Mouse (Mus musculus) heart, embryonic 15.5 days (tissue): Measurements from ENCODE around the gene Olfr486. TPM values are rescaled to one million over a fixed set of nuclear protein-coding genes. Genes with fewer than 3 reads are reported as not detected.
"Not testable (repeated sequence)": the region's sequence is repeated elsewhere in the genome, so short reads cannot be mapped to it uniquely, and the experiment has no call there.

ENCODE experiments used
- ATAC-seq: fragments of 200-750 bp; cut with Nextera tagmentation; replicated peaks from 2 replicates; pipeline ENCODE4 v1.8.0; 2017; ENCODE audit warnings: low read depth, moderate TSS enrichment; ENCODE audit not compliant: insufficient number of reproducible peaks, insufficient read depth, low FRiP score
- H3K27ac ChIP-seq: fragments of 300-500 bp; sonication (generic); 2 replicates; pipeline ENCODE4 v1.5.1; 2015; ENCODE audit warnings: mild to moderate bottlenecking, inconsistent platforms
- H3K27me3 ChIP-seq: fragments of 300-500 bp; sonication (generic); 2 replicates; pipeline ENCODE4 v1.6.1; 2015; ENCODE audit warnings: inconsistent platforms
- H3K36me3 ChIP-seq: fragments of 300-500 bp; sonication (generic); 2 replicates; pipeline ENCODE4 v1.6.1; 2015; ENCODE audit warnings: mild to moderate bottlenecking, inconsistent platforms
- H3K4me1 ChIP-seq: fragments of 300-500 bp; sonication (generic); replicated peaks from 2 replicates; pipeline ENCODE4 v1.6.1; 2015; ENCODE audit warnings: inconsistent platforms
- H3K4me2 ChIP-seq: fragments of 300-500 bp; sonication (generic); 2 replicates; pipeline ENCODE4 v1.6.1; 2015; ENCODE audit warnings: inconsistent platforms, mild to moderate bottlenecking, moderate library complexity
- H3K4me3 ChIP-seq: fragments of 300-500 bp; sonication (generic); 2 replicates; pipeline ENCODE4 v1.5.1; 2015; ENCODE audit warnings: mild to moderate bottlenecking, inconsistent platforms
- H3K9ac ChIP-seq: fragments of 300-500 bp; sonication (generic); 2 replicates; pipeline ENCODE4 v1.6.1; 2015; ENCODE audit warnings: mild to moderate bottlenecking, inconsistent platforms
- H3K9me3 ChIP-seq: fragments of 300-500 bp; sonication (generic); replicated peaks from 2 replicates; pipeline ENCODE4 v1.6.1; 2016; ENCODE audit warnings: inconsistent platforms
- WGBS: fragments of 180-500 bp; shearing (Covaris S2); methylation state at CpG from one replicate; pipeline ENCODE4 v1.1.7; 2015; ENCODE audit warnings: mixed read lengths; 5-methylcytosine and 5-hydroxymethylcytosine counted together
- polyA plus RNA-seq: library from polyadenylated mRNA; unstranded; fragments of >200 nt; fragmentation: Nextera tagmentation; extraction: Ambion mirVana; gene quantifications from 2 replicates; pipeline ENCODE4 v1.2.1, GENCODE M21; 2015

Gene Olfr486
- not detected in 2 replicates for polyA plus RNA-seq

- H3K27ac ChIP-seq, H3K36me3 ChIP-seq, H3K4me1 ChIP-seq, H3K27me3 ChIP-seq, H3K9ac ChIP-seq, H3K4me3 ChIP-seq, ATAC-seq, H3K9me3 ChIP-seq, H3K4me2 ChIP-seq: not testable (repeated sequence)
- 68% methylated on average over 1 of the region's 1 CpGs for WGBS
Measured at GRCm38 (mm10) chr7:108172642-108173041, at the start of gene Olfr486. Olfr486 (minus strand) TSS chr7:108172742.

GRCm38 (mm10) chr7:108214536-108214935 lies 42.0 kb upstream of the Olfr486 start, which contains the start of gene Olfr487:
Olfr487 (minus strand) TSS chr7:108214636.
- ATAC-seq = not testable (repeated sequence)

GRCm38 (mm10) chr7:108196938-108197337 lies 24.4 kb upstream of the Olfr486 start:
- Histone ChIP-seq H3K27ac (no peak overlapping the region), H3K4me1 (no peaks in the 10 kb centered on the region), H3K9me3 (no peaks in the 10 kb centered on the region), H3K4me2 (no peak overlapping the region), H3K27me3 (no peaks in the 10 kb centered on the region), H3K36me3 (no peaks in the 10 kb centered on the region), H3K9ac (no peak overlapping the region), H3K4me3 (no peak overlapping the region)
- WGBS = 64% methylated on average over 6 of the region's 6 CpGs
- no peak for ATAC-seq

More at GRCm38 (mm10) chr7:108214536-108214935, 42.0 kb upstream of the Olfr486 start, which contains the start of gene Olfr487:
- H3K27me3 ChIP-seq, H3K4me2 ChIP-seq, H3K36me3 ChIP-seq, H3K9me3 ChIP-seq, H3K4me3 ChIP-seq, H3K9ac ChIP-seq, H3K4me1 ChIP-seq, H3K27ac ChIP-seq: not testable (repeated sequence)

- H3K4me3 ChIP-seq, H3K4me2 ChIP-seq, H3K36me3 ChIP-seq, ATAC-seq, H3K9ac ChIP-seq, H3K27me3 ChIP-seq, H3K9me3 ChIP-seq, H3K4me1 ChIP-seq, H3K27ac ChIP-seq: not testable (repeated sequence)
- WGBS = 59% methylated on average over 3 of the region's 3 CpGs
Measured at GRCm38 (mm10) chr7:108196337-108196736, 23.8 kb upstream of the Olfr486 start.

- not testable (repeated sequence) for ATAC-seq, H3K36me3 ChIP-seq, H3K27me3 ChIP-seq, H3K27ac ChIP-seq, H3K4me2 ChIP-seq, H3K9me3 ChIP-seq, H3K9ac ChIP-seq, H3K4me1 ChIP-seq, H3K4me3 ChIP-seq
- WGBS = 73% methylated on average over 1 of the region's 1 CpGs
Measured at GRCm38 (mm10) chr7:108192714-108193113, 20.2 kb upstream of the Olfr486 start.

- ATAC-seq = not testable (repeated sequence)
- 70% methylated on average over 2 of the region's 2 CpGs for WGBS
Measured at GRCm38 (mm10) chr7:108191196-108191595, 18.7 kb upstream of the Olfr486 start.

GRCm38 (mm10) chr7:108185237-108185636 lies 12.7 kb upstream of the Olfr486 start:
- not testable (repeated sequence) for H3K4me1 ChIP-seq, H3K9ac ChIP-seq, H3K36me3 ChIP-seq

More at GRCm38 (mm10) chr7:108191196-108191595, 18.7 kb upstream of the Olfr486 start:
- H3K36me3 ChIP-seq, H3K27ac ChIP-seq, H3K9me3 ChIP-seq, H3K4me3 ChIP-seq, H3K4me1 ChIP-seq, H3K4me2 ChIP-seq, H3K9ac ChIP-seq, H3K27me3 ChIP-seq: not testable (repeated sequence)

GRCm38 (mm10) chr7:108184401-108184800 lies 11.9 kb upstream of the Olfr486 start:
- H3K36me3 ChIP-seq, H3K27ac ChIP-seq, H3K27me3 ChIP-seq, H3K9me3 ChIP-seq, H3K9ac ChIP-seq, ATAC-seq, H3K4me2 ChIP-seq, H3K4me1 ChIP-seq, H3K4me3 ChIP-seq: not testable (repeated sequence)
- 74% methylated on average over 3 of the region's 3 CpGs for WGBS

More at GRCm38 (mm10) chr7:108185237-108185636, 12.7 kb upstream of the Olfr486 start:
- H3K4me3 ChIP-seq, ATAC-seq, H3K27ac ChIP-seq, H3K9me3 ChIP-seq, H3K4me2 ChIP-seq, H3K27me3 ChIP-seq: not testable (repeated sequence)
- 71% methylated on average over 2 of the region's 2 CpGs for WGBS

GRCm38 (mm10) chr7:108159771-108160170 lies 12.8 kb downstream of the Olfr486 start, which contains the start of gene Olfr485:
Olfr485 (minus strand) TSS chr7:108159871.
- no peak within 1 kb of the TSS for H3K4me2 ChIP-seq
- no peak within 1 kb of the TSS for H3K4me3 ChIP-seq
- no peak for ATAC-seq
- no peaks in the 10 kb centered on the region for H3K4me1 ChIP-seq
- H3K36me3 ChIP-seq = no peaks in the 10 kb centered on the region
- H3K9ac ChIP-seq = no peak within 1 kb of the TSS
- no peak within 1 kb of the TSS for H3K27ac ChIP-seq
- H3K27me3 ChIP-seq = no peaks in the 10 kb centered on the region
- H3K9me3 ChIP-seq = no peaks in the 10 kb centered on the region

GRCm38 (mm10) chr7:108127349-108127748 lies 45.2 kb downstream of the Olfr486 start, which contains the start of gene Olfr484:
Olfr484 (minus strand) TSS chr7:108127449.
- no peaks in the 10 kb centered on the region for H3K27me3 ChIP-seq
- H3K9ac ChIP-seq = no peak within 1 kb of the TSS
- no peaks in the 10 kb centered on the region for H3K9me3 ChIP-seq
- H3K36me3 ChIP-seq = no peaks in the 10 kb centered on the region
- H3K4me1 ChIP-seq = no peaks in the 10 kb centered on the region
- no peak within 1 kb of the TSS for H3K27ac ChIP-seq
- no peak within 1 kb of the TSS for H3K4me3 ChIP-seq
- no peak within 1 kb of the TSS for H3K4me2 ChIP-seq
- ATAC-seq = no peak
